Mouse (Mus musculus) MEL (cell line): ENCODE measurements around the gene Traf5. TPM values are rescaled to one million over a fixed set of nuclear protein-coding genes. Genes with fewer than 3 reads are reported as not detected.

Experiments
- DNase-seq: peaks from one replicate; pipeline ENCODE4 v3.0.0; 2011; ENCODE audit warnings: low read depth, low spot score
- H3K27ac ChIP-seq: 2 replicates; pipeline ENCODE4 v1.5.1; 2012; ENCODE audit warnings: low read depth, mild to moderate bottlenecking, control low read depth, low read length, moderate library complexity; ENCODE audit not compliant: control insufficient read depth
- H3K27me3 ChIP-seq, 2 experiments: fragments of 150-350 bp in 1 of 2; sonication (generic) in 1 of 2; 2 replicates each; pipeline ENCODE4 v1.6.1; 2012; ENCODE audit warnings: low read length in 2 of 2, mild to moderate bottlenecking in 2 of 2, improper control_type of control experiment in 1 of 2, moderate library complexity in 1 of 2; ENCODE audit not compliant: insufficient read depth in 2 of 2, control insufficient read depth in 1 of 2
- H3K36me3 ChIP-seq, 2 experiments: 2 replicates each; pipeline ENCODE4 v1.6.1; 2012 to 2014; ENCODE audit warnings: low read length in 2 of 2, improper control_type of control experiment in 1 of 2, inconsistent platforms in 1 of 2, mild to moderate bottlenecking in 1 of 2; ENCODE audit not compliant: insufficient read depth in 2 of 2, control insufficient read depth in 1 of 2
- H3K4me1 ChIP-seq, 2 experiments: fragments of 150-350 bp in 1 of 2; sonication (generic) in 1 of 2; 2 replicates each; pipeline ENCODE4 v1.6.1; 2012; ENCODE audit warnings: low read length in 2 of 2, improper control_type of control experiment in 1 of 2, mild to moderate bottlenecking in 1 of 2; ENCODE audit not compliant: insufficient read depth in 2 of 2, control insufficient read depth in 1 of 2
- H3K4me3 ChIP-seq, 2 experiments: fragments of 150-350 bp in 1 of 2; sonication (generic) in 1 of 2; 2 replicates each; pipeline ENCODE4 v1.5.1; 2012; ENCODE audit warnings: low read depth in 2 of 2, low read length in 2 of 2, mild to moderate bottlenecking in 2 of 2, moderate library complexity in 2 of 2, control low read depth in 1 of 2, improper control_type of control experiment in 1 of 2; ENCODE audit not compliant: control insufficient read depth in 1 of 2, insufficient read depth in 1 of 2
- H3K79me2 ChIP-seq: 2 replicates; pipeline ENCODE4 v1.6.1; 2012; ENCODE audit warnings: mild to moderate bottlenecking, low read length, moderate library complexity; ENCODE audit not compliant: control insufficient read depth, poor library complexity, insufficient read depth
- H3K9ac ChIP-seq: 2 replicates; pipeline ENCODE4 v1.6.1; 2012; ENCODE audit warnings: low read depth, mild to moderate bottlenecking, control low read depth, low read length, moderate library complexity; ENCODE audit not compliant: control insufficient read depth, poor library complexity, severe bottlenecking
- H3K9me3 ChIP-seq: fragments of 150-350 bp; sonication (generic); replicated peaks from 2 replicates; pipeline ENCODE4 v1.6.1; 2012; ENCODE audit warnings: mild to moderate bottlenecking, low read length, improper control_type of control experiment, moderate library complexity; ENCODE audit not compliant: insufficient read depth
- EP300 ChIP-seq, 2 experiments: IDR thresholded peaks; 2 replicates each; pipeline ENCODE4 v1.6.1; 2011; ENCODE audit warnings: improper control_type of control experiment in 2 of 2, low read length in 2 of 2, low read depth in 1 of 2, mild to moderate bottlenecking in 1 of 2
- HCFC1 ChIP-seq: IDR thresholded peaks from 2 replicates; pipeline ENCODE4 v1.6.1; 2012; ENCODE audit warnings: low read depth, mild to moderate bottlenecking, inconsistent platforms, low read length, improper control_type of control experiment, moderate library complexity
- MYB ChIP-seq: IDR thresholded peaks from 2 replicates; pipeline ENCODE4 v1.6.1; 2011; ENCODE audit warnings: mild to moderate bottlenecking, low read depth, low read length, improper control_type of control experiment
- NRF1 ChIP-seq: IDR thresholded peaks from 2 replicates; pipeline ENCODE4 v1.6.1; 2014; ENCODE audit warnings: low read depth, mild to moderate bottlenecking, inconsistent platforms, low read length, improper control_type of control experiment, moderate library complexity; ENCODE audit not compliant: poor library complexity, insufficient read depth, severe bottlenecking
- RAD21 ChIP-seq: IDR thresholded peaks from 2 replicates; pipeline ENCODE4 v1.6.1; 2011; ENCODE audit warnings: mild to moderate bottlenecking, low read depth, low read length, improper control_type of control experiment
- TAL1 ChIP-seq: IDR thresholded peaks from 2 replicates; pipeline ENCODE4 v1.6.1; 2012; ENCODE audit warnings: mild to moderate bottlenecking, inconsistent platforms, low read length, moderate library complexity, mixed read lengths
- TBP ChIP-seq: IDR thresholded peaks from 2 replicates; pipeline ENCODE4 v1.8.0; 2011; ENCODE audit warnings: low read depth, low read length, improper control_type of control experiment
- ZC3H11A ChIP-seq: IDR thresholded peaks from 2 replicates; pipeline ENCODE4 v1.6.1; 2012; ENCODE audit warnings: low read depth, mild to moderate bottlenecking, inconsistent platforms, low read length, improper control_type of control experiment
- ZKSCAN1 ChIP-seq: IDR thresholded peaks from 2 replicates; pipeline ENCODE4 v1.6.1; 2012; ENCODE audit warnings: low read depth, mild to moderate bottlenecking, inconsistent platforms, low read length, improper control_type of control experiment, moderate library complexity
- polyA plus RNA-seq, 2 experiments: library from polyadenylated mRNA; stranded (reverse) in 1 of 2; unstranded in 1 of 2; fragments of >175 nt in 1 of 2; fragments of >200 nt in 1 of 2; gene quantifications; 2 replicates each; pipeline versions ENCODE4 v1.2.1 to v1.2.4; 2012; ENCODE audit warnings: low replicate concordance in 2 of 2, low read depth in 1 of 2; ENCODE audit not compliant: insufficient read length in 2 of 2, insufficient read depth in 1 of 2, missing spikeins in 1 of 2
- total RNA-seq: library from RNA; depleted of rRNA; stranded (reverse); fragments of 300-350 nt; gene quantifications from 2 replicates; pipeline ENCODE4 v1.2.3, GENCODE M21; 2012

Traf5 gene
- total and polyA plus RNA-seq, 3 experiments: 4.0 to 7.3 TPM; not detected in 1

- Histone ChIP-seq H3K9me3 (no peaks in the 10 kb centered on the region), H3K27me3 (no peaks in the 10 kb centered on the region; a peak in 3 of 4 replicates), H3K27ac (no peak overlapping the region), H3K36me3 (no peaks in the 10 kb centered on the region), H3K9ac (no peak overlapping the region), H3K4me1 (no peaks in the 10 kb centered on the region), H3K4me3 (no peak overlapping the region), H3K79me2 (no peaks in the 10 kb centered on the region)
- TF ChIP-seq HCFC1: no peak
- DNase-seq: no peak
Measured at GRCm38 (mm10) chr1:191956871-191957270, 135.5 kb downstream of the Traf5 start.

GRCm38 (mm10) chr1:191956261-191956660, 136.1 kb downstream of the Traf5 start:
- H3K79me2 ChIP-seq: no peaks in the 10 kb centered on the region
- H3K4me3 ChIP-seq: no peak overlapping the region
- TF ChIP-seq HCFC1: no peak
- no peak for TF ChIP-seq TAL1
- TF ChIP-seq NRF1: no peak
- TF ChIP-seq, all 39 proteins: peak for 0
- no peak for DNase-seq
- no peaks in the 10 kb centered on the region for H3K36me3 ChIP-seq
- H3K27me3 ChIP-seq: no peaks in the 10 kb centered on the region; a peak in 3 of 4 replicates
- H3K27ac ChIP-seq: no peak overlapping the region
- H3K4me1 ChIP-seq: no peaks in the 10 kb centered on the region
- no peak overlapping the region for H3K9ac ChIP-seq
- no peaks in the 10 kb centered on the region for H3K9me3 ChIP-seq

GRCm38 (mm10) chr1:191955101-191955500, 137.3 kb downstream of the Traf5 start:
- H3K9ac ChIP-seq: no peak overlapping the region

GRCm38 (mm10) chr1:191952733-191953335, 139.5 kb downstream of the Traf5 start:
- Histone ChIP-seq H3K27ac (no peak overlapping the region), H3K27me3 (peaks cover under 1 to 5% of the 10 kb centered on the region in 2 experiments; a peak in 3 of 4 replicates), H3K9ac (no peak overlapping the region), H3K36me3 (no peaks in the 10 kb centered on the region), H3K4me1 (no peaks in the 10 kb centered on the region), H3K9me3 (no peaks in the 10 kb centered on the region), H3K4me3 (no peak overlapping the region), H3K79me2 (no peaks in the 10 kb centered on the region)
- no peak for DNase-seq
- TF ChIP-seq ZKSCAN1 (no peak), MYB (no peak), NRF1 (no peak), RAD21 (no peak), ZC3H11A (no peak), EP300 (IDR thresholded peaks at IDR 0.05; ENCODE audit: low read depth in 1 of 2, low read length in 2 of 2) (no peak)

More at GRCm38 (mm10) chr1:191955101-191955500, 137.3 kb downstream of the Traf5 start:
- H3K4me1 ChIP-seq: no peaks in the 10 kb centered on the region
- no peak for DNase-seq
- H3K27ac ChIP-seq: no peak overlapping the region
- TF ChIP-seq RAD21: no peak
- TF ChIP-seq TBP: peak; percentile 78
- TF ChIP-seq EP300 (IDR thresholded peaks at IDR 0.05; ENCODE audit: low read depth in 1 of 2, low read length in 2 of 2): no peak
- H3K79me2 ChIP-seq: no peaks in the 10 kb centered on the region
- H3K9me3 ChIP-seq: no peaks in the 10 kb centered on the region
- no peaks in the 10 kb centered on the region; a peak in 2 of 4 replicates for H3K27me3 ChIP-seq
- no peak overlapping the region for H3K4me3 ChIP-seq
- no peaks in the 10 kb centered on the region for H3K36me3 ChIP-seq
